Mouse (Mus musculus) T-cell, adult 2 months (primary cell): ENCODE data around the gene Git1.
A peak's percentile ranks its signal among the peaks of the same experiment; 100 is the strongest.

Source experiments
- DNase-seq: peaks from one replicate; pipeline ENCODE4 v3.0.0; 2022; ENCODE audit warnings: low spot score

Gene Git1

GRCm38 (mm10) chr11:77483043-77483442, 10.3 kb upstream of the Git1 start:
- DNase-seq, result no peak

- peak; percentile 76 for DNase-seq
These were observed 9.7 kb upstream of the Git1 start for GRCm38 (mm10) chr11:77483510-77484255.

- no peak for DNase-seq
These were observed 8.1 kb upstream of the Git1 start for GRCm38 (mm10) chr11:77485229-77485628.

GRCm38 (mm10) chr11:77486798-77487197, 6.6 kb upstream of the Git1 start:
- no peak for DNase-seq

GRCm38 (mm10) chr11:77488771-77489581, 4.4 kb upstream of the Git1 start:
- no peak for DNase-seq

- peak; percentile 31 for DNase-seq
These were observed 3.6 kb upstream of the Git1 start, which contains the start of gene Ankrd13b for GRCm38 (mm10) chr11:77489591-77490235. Gene Ankrd13b (minus strand): TSS chr11:77489678.

GRCm38 (mm10) chr11:77490451-77490850, 2.9 kb upstream of the Git1 start:
- DNase-seq, result no peak

GRCm38 (mm10) chr11:77491123-77491501, 2.2 kb upstream of the Git1 start:
- DNase-seq, result peak; percentile 87

GRCm38 (mm10) chr11:77491502-77492291, 1.7 kb upstream of the Git1 start:
- DNase-seq, result no peak

GRCm38 (mm10) chr11:77492311-77492871, 971 bp upstream of the Git1 start:
- DNase-seq, result peak; percentile 20

- DNase-seq, result peak; percentile 91
These were observed 440 bp upstream of the Git1 start for GRCm38 (mm10) chr11:77492911-77493332.

- no peak for DNase-seq
These were observed 948 bp downstream of the Git1 start for GRCm38 (mm10) chr11:77494344-77494676.

GRCm38 (mm10) chr11:77494782-77495181, 1.4 kb downstream of the Git1 start:
- no peak for DNase-seq

GRCm38 (mm10) chr11:77495507-77495906, 2.1 kb downstream of the Git1 start:
- no peak for DNase-seq

GRCm38 (mm10) chr11:77497341-77497756, 4.0 kb downstream of the Git1 start:
- DNase-seq, result peak; percentile 42

- DNase-seq, result no peak
These were observed 4.5 kb downstream of the Git1 start for GRCm38 (mm10) chr11:77497851-77498250.

GRCm38 (mm10) chr11:77498261-77499139, 5.1 kb downstream of the Git1 start:
- no peak for DNase-seq

- no peak for DNase-seq
These were observed 6.0 kb downstream of the Git1 start for GRCm38 (mm10) chr11:77499354-77499753.

- DNase-seq, result no peak
These were observed 7.3 kb downstream of the Git1 start for GRCm38 (mm10) chr11:77500361-77501325.
